Mouse (Mus musculus) E14TG2a.4 (cell line): Measurements from ENCODE around the gene Galk2.

Experiments used
- CTCF ChIP-seq: conservative IDR thresholded peaks from 2 replicates; pipeline ENCODE4 v1.5.1; 2014; ENCODE audit warnings: low read length
- NANOG ChIP-seq: IDR thresholded peaks from 2 replicates; pipeline ENCODE4 v1.6.1; 2014; ENCODE audit warnings: borderline replicate concordance, low read length, mixed read lengths
- POU5F1 ChIP-seq: IDR thresholded peaks from 2 replicates; pipeline ENCODE4 v1.6.1; 2014; ENCODE audit warnings: low read length, borderline replicate concordance

- no peak for TF ChIP-seq POU5F1
- no peak for TF ChIP-seq CTCF
- TF ChIP-seq NANOG = no peak
Measured at GRCm38 (mm10) chr2:125914713-125915112, 55.8 kb downstream of the Galk2 start.
